25 mouse cellular contexts compared by ENCODE assay signal in the genomic region with DNA sequence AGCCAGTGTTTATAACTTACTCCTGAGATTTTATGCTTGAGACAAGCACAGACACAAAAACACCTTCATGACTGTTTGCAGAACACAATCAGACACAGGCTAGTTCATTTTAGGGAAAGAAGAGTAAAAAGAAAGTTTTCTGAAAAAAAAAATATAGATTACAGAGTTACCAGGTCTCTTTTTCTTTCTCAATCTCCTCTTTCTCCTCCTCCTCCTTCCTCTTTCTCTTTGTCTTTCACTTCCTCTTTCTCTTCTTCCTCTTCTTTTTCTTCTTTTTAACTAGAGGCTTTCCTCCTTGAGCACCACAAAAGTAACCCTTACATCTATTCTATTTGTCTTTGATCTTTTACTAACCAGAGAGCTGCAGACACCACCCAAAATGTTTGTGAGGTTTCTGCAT. TPM values are rescaled to one million over a fixed set of nuclear protein-coding genes. Genes with fewer than 3 reads are reported as not detected.
"Had no signal": no experiment of that assay in that cellular context is flagged by ENCODE, and none has a peak within 500 bp of the region (broad histone marks: within the 10 kb centered on the region; RNA-seq: fewer than 3 reads in every experiment).

No protein-coding gene starts in this region.

- H3K27ac ChIP-seq: kidney, postnatal 0 days; liver, embryonic 15.5 days; midbrain, embryonic 12.5 days; neural tube, embryonic 15.5 days; stomach, postnatal 0 days had no signal

- H3K4me1 ChIP-seq: liver, embryonic 15.5 days; midbrain, embryonic 12.5 days; neural tube, embryonic 15.5 days had no signal

- DNase-seq: kidney, adult 11 months; kidney, adult 9 months; kidney, postnatal 36 days; layer of hippocampus, adult 9-11 months; layer of hippocampus, postnatal 36 days; left cerebral cortex, postnatal 4 days; lung, adult 2 months; lung, postnatal 36 days; retina, postnatal 1 day; right cerebral cortex, postnatal 4 days; spleen, adult 18-20 months; thymus, adult 18-20 months; thymus, postnatal 14 days had no signal

- H3K4me3 ChIP-seq: liver, embryonic 15.5 days; midbrain, embryonic 12.5 days; neural tube, embryonic 15.5 days had no signal

- H3K9me3 ChIP-seq: liver, embryonic 15.5 days; midbrain, embryonic 12.5 days; neural tube, embryonic 15.5 days had no signal

- H3K36me3 ChIP-seq: liver, embryonic 15.5 days; midbrain, embryonic 12.5 days; neural tube, embryonic 15.5 days had no signal

- H3K27me3 ChIP-seq: liver, embryonic 15.5 days; midbrain, embryonic 12.5 days; neural tube, embryonic 15.5 days had no signal

- ATAC-seq: lung, postnatal 0 days had no signal

RNA-seq across cellular contexts. Expression of a gene that starts 35.6 kb away (rescaled TPM):
- total RNA-seq: layer of hippocampus, adult 18-20 months; layer of hippocampus, postnatal 36 days; left cerebral cortex, postnatal 10 days; megakaryocyte-erythroid progenitor cell, adult 5-6 weeks had no signal
- polyA plus RNA-seq: intestine, embryonic 14.5 days; lung, adult 2 months; lung, postnatal 0 days; midbrain, embryonic 12.5 days; neural tube, embryonic 11.5 days; urinary bladder, adult 2 months had no signal
